Mouse (Mus musculus) spleen, postnatal 4 days (tissue): ENCODE results near the gene Arntl.

ENCODE experiments used
- DNase-seq, 2 experiments: peaks; one replicate each; pipeline ENCODE4 v3.0.0; 2022; ENCODE audit warnings: low spot score in 2 of 2

Arntl gene

DNA sequence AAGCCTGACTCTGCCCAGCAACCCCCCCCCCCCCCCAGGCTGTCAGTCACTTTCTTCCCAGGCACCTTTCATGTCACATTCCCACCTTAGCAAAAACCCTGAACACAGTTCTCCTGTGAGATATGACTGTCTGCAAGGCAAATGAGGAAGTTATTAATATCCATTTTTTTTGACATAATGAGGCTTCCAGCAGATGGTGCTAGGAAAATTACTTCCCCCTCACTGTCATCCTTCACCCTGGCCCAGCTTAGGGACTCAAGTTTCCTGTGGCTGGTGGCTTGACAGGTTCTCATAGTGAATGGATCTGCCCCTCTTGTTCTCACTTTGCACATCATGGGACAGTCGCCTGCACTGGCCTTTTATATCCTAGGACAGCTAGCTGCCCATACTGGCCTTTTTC, 81.9 kb downstream of the Arntl start:
- no peak for DNase-seq

DNA sequence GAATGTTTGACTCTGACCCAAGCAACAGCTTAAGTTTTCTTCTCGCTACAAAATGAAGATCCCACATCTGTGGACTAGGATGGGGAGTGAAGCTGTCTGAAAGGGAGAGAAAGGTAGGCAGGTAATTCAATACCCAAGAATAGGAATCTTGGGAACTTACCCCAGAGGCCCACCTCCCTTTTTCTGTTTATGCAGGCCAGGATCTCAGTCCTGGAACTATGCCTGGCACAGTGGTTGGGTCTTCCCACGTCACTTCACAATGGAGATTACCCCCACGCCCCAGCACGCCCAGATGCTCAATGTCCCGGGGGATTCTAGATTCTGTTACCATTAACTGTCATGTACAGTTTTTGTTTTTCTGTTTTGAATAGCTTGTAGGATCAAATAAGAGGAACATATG, 84.5 kb downstream of the Arntl start:
- DNase-seq = no peak

DNA sequence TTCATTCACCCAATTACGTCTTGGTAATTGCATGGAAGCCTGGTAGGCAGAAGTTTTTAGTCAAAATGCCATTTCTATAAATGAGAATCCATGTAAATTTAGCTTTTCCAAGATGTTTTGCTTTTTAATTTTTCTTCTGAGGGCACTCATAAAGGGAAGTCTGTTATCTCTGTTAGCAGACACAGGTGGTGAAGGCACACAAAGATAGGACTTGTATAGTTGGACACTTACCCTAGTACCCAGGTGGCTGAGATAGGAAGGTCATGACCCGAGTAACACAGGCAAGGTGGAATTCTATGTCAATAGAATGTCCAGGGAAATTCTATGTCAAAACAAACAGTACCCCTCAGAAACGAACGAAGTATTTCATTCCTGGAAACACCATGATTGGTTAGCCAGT, 84.9 kb downstream of the Arntl start:
- DNase-seq = no peak

DNA sequence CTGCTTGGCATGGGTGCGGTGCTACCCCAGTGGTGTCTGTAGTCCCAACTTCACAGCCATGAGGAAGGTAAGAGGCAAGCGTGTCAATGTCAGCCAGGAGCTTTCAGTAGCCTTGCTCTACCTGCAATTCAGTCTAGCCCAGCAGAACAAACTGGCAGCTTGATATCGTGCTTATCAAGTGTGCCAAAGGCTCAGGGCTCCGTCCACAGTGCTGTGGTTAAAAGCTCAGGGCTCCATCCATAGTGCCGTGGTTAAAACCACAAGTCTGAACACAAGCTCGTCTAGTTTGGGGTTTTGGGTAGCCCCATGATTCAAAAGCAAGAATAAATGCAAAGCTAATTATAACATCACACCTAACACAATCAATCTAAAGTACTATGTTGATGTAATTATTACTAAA, 87.3 kb downstream of the Arntl start:
- DNase-seq = no peak

DNA sequence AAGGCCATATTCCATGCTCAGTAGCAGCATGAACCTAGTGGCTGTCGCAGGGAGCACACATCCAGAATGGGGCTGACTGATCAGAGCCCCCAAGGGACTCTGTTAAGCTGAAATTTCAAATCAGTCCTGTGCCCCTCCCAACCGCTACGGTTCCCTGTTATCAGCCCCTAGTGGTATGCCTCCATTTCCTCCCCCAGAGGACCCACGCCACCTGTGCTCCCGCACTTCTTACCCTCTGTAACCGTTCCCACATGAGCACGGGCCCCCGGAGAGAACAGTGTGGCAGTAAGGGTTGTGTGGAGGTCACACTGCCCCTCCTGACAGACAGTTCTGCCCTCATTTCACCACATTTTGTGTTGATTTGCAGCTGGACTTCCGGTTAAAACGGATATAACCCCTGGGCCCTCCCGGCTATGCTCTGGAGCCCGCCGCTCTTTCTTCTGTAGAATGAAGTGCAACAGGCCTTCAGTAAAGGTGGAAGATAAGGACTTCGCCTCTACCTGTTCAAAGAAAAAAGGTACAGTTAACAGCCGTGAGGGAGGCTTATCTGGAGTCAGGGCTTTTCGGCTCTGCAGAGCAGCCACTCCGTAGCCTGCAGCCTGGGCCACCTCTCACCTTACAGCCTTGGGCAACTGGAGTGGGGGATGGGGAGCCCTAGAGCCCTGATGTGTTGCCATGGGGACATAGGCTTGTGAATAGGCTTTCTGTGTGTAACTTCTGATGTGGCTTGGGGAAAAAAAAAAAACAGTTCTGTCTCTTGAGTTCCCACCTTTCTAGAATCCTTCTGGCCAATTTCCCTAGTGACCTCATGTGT, 88.0 kb downstream of the Arntl start:
- peak; percentile 22 to 68 for DNase-seq

DNA sequence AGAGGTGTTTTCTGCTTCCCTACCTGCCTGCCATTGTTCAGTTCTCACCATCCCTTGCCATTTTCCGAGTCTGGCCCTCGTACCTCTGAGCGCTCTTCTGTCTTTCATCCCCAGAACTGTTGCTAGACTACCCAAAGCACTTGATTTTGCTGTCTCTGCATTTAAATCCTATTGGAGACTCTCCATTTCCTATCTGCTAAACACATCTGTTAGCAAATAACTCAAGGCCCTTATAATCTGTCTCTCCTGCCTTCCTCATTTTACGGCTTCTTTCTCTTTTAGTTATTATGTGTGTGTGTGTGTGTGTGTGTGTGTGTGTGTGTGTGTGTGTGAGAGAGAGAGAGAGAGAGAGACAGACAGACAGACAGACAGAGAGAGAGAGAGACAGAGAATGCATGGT, 90.5 kb downstream of the Arntl start:
- DNase-seq = no peak

DNA sequence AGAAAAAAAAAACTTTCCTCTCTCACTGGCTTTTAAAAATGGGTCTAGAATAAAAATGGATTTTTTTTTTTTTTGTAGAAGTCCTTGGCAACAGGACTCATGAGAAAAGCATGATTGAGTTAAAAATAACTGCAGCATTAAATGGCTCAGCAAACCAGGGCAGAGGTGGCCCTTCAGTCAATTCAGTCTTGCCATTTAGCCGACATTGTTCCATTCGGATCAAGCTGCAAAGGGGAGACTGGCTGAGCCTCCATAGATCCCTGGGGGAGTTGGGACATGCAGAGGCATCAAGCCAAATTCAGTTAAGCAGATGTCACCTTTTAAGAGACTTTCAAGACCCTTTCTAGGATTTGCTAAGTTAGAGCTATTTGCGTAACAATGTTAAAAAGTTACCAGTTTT, 102.9 kb downstream of the Arntl start:
- no peak for DNase-seq

DNA sequence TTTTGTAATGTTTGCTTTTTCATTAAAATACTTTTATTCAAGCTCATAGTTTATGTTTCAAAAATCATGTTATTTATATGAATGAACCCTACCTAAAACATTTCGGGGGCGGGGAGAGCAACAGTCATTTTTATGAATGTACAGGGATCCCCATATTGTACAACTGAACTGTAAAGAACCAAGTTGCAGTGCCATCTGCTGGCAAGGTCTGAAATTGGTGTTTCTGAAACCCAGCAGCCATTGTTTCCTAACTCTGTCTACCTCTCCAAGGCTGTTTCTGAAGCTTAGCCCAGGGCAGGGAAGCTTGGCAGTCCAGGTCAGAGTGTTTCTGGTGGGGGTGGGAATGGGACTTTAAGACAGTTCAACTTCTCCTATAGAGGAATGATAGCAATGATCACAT, 104.5 kb downstream of the Arntl start:
- DNase-seq = peak; percentile 33 to 78

DNA sequence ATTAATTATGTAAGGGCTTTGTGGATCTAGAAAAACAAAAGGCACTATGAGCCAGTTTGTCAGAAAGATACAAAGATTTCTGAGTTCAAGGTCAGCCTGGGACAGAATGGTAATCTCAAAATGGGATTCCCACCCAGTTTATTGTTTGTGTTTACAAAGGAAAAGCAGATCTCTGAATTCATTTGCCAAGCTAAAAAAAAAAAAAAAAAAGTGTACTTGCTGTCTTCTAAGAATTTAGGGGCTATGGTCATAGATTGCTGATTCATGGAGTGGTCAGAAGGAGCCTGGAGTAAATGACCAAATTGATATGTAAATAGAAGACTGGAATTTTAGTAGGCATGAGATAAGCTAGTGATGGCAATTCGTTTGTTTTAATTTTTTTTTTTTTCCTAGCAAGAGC, 112.9 kb downstream of the Arntl start:
- no peak for DNase-seq

DNA sequence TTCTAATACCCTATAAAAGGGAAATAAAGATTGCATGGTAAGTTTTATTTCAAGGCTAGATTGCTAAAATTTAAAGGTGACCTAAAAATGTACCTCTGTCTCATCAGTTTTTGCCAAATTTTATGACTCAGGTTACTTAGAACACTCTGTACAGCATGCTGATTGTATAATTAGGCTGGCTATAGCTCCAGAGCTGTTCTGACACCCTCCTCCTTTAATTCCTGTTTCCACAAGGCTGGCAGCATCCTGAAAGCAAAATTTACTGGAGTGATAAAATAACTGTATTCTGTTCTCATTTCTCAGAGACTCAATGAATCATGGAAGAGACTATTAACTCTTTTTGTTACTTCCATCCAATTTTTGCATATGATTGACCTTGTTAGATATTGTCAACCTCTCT, 126.8 kb downstream of the Arntl start:
- DNase-seq = no peak

DNA sequence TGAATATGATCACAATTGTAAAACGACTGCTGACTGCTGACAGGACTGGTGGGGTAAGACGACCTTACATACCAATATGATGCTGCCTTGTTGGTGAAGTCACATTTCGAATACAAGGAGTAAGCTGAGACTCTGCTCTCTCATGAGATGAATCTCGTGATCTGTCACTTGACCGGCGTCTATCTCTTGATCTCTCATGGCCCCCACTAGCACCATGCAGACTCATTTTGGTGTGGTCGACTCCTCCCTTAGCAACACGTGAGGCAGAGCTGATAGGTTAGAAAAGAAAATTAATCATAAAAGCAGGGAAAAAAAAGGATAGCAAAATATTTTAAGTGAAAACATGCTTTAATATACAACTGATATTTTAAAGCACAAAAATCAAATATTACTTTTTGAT, 128.0 kb downstream of the Arntl start:
- no peak for DNase-seq

DNA sequence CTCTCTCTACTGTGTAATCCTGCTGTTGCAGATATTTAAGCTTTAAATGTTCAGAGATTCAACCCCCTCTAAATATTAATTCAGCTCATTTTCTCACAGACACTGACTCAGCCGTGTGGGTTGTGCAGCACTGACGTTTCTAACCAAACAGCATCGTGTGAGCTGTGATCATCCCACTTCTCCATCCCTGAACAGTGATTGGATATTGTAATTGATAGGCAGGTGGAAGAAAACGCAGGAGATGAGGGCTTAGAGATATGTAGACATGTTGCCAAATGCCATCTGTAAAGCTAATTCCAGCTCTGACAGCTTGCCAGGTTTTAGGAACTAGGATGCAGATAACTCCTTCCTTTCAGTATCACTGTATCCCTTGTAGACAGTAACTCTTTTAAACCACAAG, 140.0 kb downstream of the Arntl start:
- no peak for DNase-seq

DNA sequence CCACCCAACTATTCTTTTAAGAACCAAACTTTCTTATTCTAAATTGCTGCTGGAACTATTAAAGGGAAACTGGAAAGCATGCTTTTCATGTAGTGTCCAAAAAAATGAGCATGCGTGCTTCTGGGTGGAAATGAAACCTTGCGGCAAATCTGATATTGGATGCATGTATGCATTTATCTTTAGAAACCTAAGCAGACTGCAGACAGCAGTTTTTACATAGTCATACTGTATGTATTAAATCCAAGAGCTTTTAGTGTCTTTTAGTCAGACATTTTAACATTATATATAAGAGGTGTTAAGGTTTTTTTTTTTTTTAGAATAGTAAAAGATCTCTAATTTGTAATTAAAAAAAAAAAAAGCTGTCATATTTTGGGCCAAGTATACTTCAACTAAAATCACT, 140.4 kb downstream of the Arntl start:
- DNase-seq = no peak

DNA sequence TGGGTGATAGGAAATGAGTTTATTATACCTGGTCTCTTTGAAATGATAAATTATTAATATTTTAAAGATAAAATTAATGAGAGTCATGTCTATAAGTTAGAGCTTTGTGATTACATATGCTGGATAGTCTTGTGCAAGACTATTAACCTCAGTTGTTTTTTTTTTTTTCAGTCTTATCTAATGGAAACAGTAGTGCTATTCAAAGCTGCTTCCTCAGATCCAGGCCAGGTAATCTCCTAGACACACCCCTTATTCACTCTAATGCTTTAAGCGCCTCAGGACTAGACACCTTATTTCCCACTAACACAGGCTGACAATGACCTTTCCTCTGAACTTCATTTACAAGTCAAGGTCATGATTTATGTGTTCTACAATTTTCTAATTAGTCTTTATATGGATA, 141.8 kb downstream of the Arntl start:
- DNase-seq = no peak
